23 mouse cellular contexts compared by ENCODE assay signal in the genomic region with DNA sequence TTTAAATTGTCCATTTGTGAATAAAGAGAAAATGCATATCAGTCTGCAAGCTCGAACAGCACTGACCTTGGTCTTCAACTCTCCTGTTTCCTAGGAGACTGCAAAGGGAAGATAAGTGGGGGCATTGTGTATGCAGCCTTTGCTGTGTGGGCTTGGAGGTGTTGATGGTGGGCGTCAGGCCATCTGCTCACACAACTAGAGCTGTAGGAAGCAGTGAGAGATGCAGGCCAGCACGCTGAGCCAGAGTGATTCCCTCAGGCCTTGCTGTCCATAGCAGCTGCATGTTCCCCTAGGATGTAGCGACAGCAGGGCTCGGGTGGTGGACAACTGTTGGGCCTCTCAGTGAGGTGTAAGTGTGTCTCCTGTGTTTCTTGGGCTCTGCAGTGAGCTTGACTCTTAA. TPM values are rescaled to one million over a fixed set of nuclear protein-coding genes. Genes with fewer than 3 reads are reported as not detected.
DNase-seq lines count a peak whose midpoint lies in the region; ATAC-seq lines count a peak whose summit lies in the region.
"Had no signal": no experiment of that assay in that cellular context is flagged by ENCODE, and none has a peak within 500 bp of the region (broad histone marks: within the 10 kb centered on the region; RNA-seq: fewer than 3 reads in every experiment).

No protein-coding gene starts in this region.

- H3K27me3 ChIP-seq in forebrain, embryonic 10.5 days (ENCODE audit: poor library complexity, severe bottlenecking): no peaks in the 10 kb centered on the region
- H3K27me3 ChIP-seq in forebrain, embryonic 13.5 days: 0 out of 2 replicates have a peak, but pooled peaks cover 6% of the 10 kb centered on the region
- H3K27me3 ChIP-seq: lung, embryonic 15.5 days had no signal

- 0 out of 2 replicates have a peak, but pooled peaks cover 3% of the 10 kb centered on the region for H3K4me1 ChIP-seq in forebrain, embryonic 10.5 days
- no peaks in the 10 kb centered on the region for H3K4me1 ChIP-seq in forebrain, embryonic 13.5 days
- H3K4me1 ChIP-seq: heart, embryonic 13.5 days; lung, embryonic 15.5 days had no signal

- ATAC-seq in forebrain, embryonic 13.5 days: no peak; the same call in 1 of the 2 replicates
- ATAC-seq: Patski had no signal

- no peak overlapping the region for H3K27ac ChIP-seq in forebrain, embryonic 10.5 days
- no peak overlapping the region for H3K27ac ChIP-seq in forebrain, embryonic 13.5 days
- H3K27ac ChIP-seq: heart, embryonic 13.5 days; lung, embryonic 15.5 days had no signal

- H3K4me3 ChIP-seq in forebrain, embryonic 10.5 days: no peak overlapping the region
- no peak overlapping the region for H3K4me3 ChIP-seq in forebrain, embryonic 13.5 days
- H3K4me3 ChIP-seq: erythroblast, embryonic 14.5 days; heart, embryonic 13.5 days; lung, embryonic 15.5 days; megakaryocyte, embryonic 14.5 days had no signal

- H3K9ac ChIP-seq in forebrain, embryonic 13.5 days: no peak overlapping the region
- H3K9ac ChIP-seq: heart, embryonic 13.5 days; lung, embryonic 15.5 days had no signal

- 76% methylated on average over 5 of the region's 5 CpGs for WGBS in forebrain, embryonic 10.5 days
- 61% methylated on average over 5 of the region's 5 CpGs for WGBS in forebrain, embryonic 13.5 days

- no peak overlapping the region for H3K4me2 ChIP-seq in forebrain, embryonic 13.5 days
- H3K4me2 ChIP-seq: heart, embryonic 13.5 days; lung, embryonic 15.5 days had no signal

- peak; percentile 19 for DNase-seq in forebrain, embryonic 10.5 days (ENCODE audit: extremely low spot score, low spot score)
- DNase-seq in frontal cortex, postnatal 36 days (ENCODE audit: low spot score in 2 of 2): peak; percentile 74 to 87
- peak; percentile 32 to 89 for DNase-seq in left cerebral cortex, adult 8-10 months (ENCODE audit: low spot score in 2 of 2)
- DNase-seq in right cerebral cortex, postnatal 10 days (ENCODE audit: low spot score in 2 of 2): peak; percentile 79 to 91
- no peak for DNase-seq in kidney, adult 11 months
- no peak for DNase-seq in thymus, postnatal 25 days
- no peak for DNase-seq in gastrocnemius, postnatal 4 days (ENCODE audit: low spot score in 2 of 2)
- DNase-seq: cerebellum, adult 2 months; gastrocnemius, postnatal 25 days; kidney, adult 18-20 months; kidney, postnatal 36 days had no signal

- H3K9me3 ChIP-seq in forebrain, embryonic 10.5 days: no peaks in the 10 kb centered on the region
- no peaks in the 10 kb centered on the region for H3K9me3 ChIP-seq in forebrain, embryonic 13.5 days (replicated peaks)
- H3K9me3 ChIP-seq: heart, embryonic 13.5 days; lung, embryonic 15.5 days had no signal

- no peaks in the 10 kb centered on the region for H3K36me3 ChIP-seq in forebrain, embryonic 10.5 days (replicated peaks)
- no peaks in the 10 kb centered on the region for H3K36me3 ChIP-seq in forebrain, embryonic 13.5 days (ENCODE audit: poor library complexity, severe bottlenecking)
- H3K36me3 ChIP-seq: heart, embryonic 13.5 days; lung, embryonic 15.5 days had no signal

RNA-seq across cellular contexts. Expression of a gene that starts 13.2 kb away (rescaled TPM):
- polyA plus RNA-seq in forebrain, embryonic 10.5 days (2016; fragmentation: Nextera tagmentation; extraction: Ambion mirVana): 142 and 145 TPM in 2 replicates
- 91.6 and 96.0 TPM in 2 replicates for polyA plus RNA-seq in forebrain, embryonic 13.5 days (2015; fragmentation: Nextera tagmentation; extraction: Ambion mirVana)
- total RNA-seq in left cerebral cortex, adult 8-10 months (2022): 10 to 100 TPM; 19.4 to 21.0 (median 20.2) TPM
- 10 to 100 TPM; 32.8 to 34.6 TPM for total RNA-seq in gastrocnemius, postnatal 4 days (2021)

RNA-seq across cellular contexts. Expression of a gene that starts 30.1 kb away (rescaled TPM):
- polyA plus RNA-seq in forebrain, embryonic 10.5 days (2016; fragmentation: Nextera tagmentation; extraction: Ambion mirVana): 0.30 and 0.73 TPM in 2 replicates
- polyA plus RNA-seq in forebrain, embryonic 13.5 days (2015; fragmentation: Nextera tagmentation; extraction: Ambion mirVana): 7.7 and 10.8 TPM in 2 replicates
- 100 to 1,000 TPM; 419 to 526 (median 447) TPM for total RNA-seq in left cerebral cortex, adult 8-10 months (2022)
- total RNA-seq in gastrocnemius, postnatal 4 days (2021): under 1 TPM; 0.29 to 0.36 TPM
- total RNA-seq: liver, adult 2 months; monocyte, adult 5-6 weeks; neutrophil, adult 5-6 weeks had no signal
- polyA plus RNA-seq: erythroblast, embryonic 14.5 days; liver, adult 2 months; Patski; spleen, adult 2 months had no signal

RNA-seq across cellular contexts. Expression of a gene that starts 36.9 kb away (rescaled TPM):
- polyA plus RNA-seq in forebrain, embryonic 10.5 days (2016; fragmentation: Nextera tagmentation; extraction: Ambion mirVana): 0.10 TPM in 1 of 2 replicates, not detected in the other
- not detected in 2 replicates for polyA plus RNA-seq in forebrain, embryonic 13.5 days (2015; fragmentation: Nextera tagmentation; extraction: Ambion mirVana)
- total RNA-seq in left cerebral cortex, adult 8-10 months (2022): under 1 TPM in 3 of 4 experiments, not detected in 1; 0.22 to 0.46 (median 0.27) TPM
- under 1 TPM in 1 of 2 experiments, not detected in 1; 0.15 TPM for total RNA-seq in gastrocnemius, postnatal 4 days (2021)
- total RNA-seq: adrenal gland, adult 18-20 months; gastrocnemius, postnatal 25 days; liver, adult 2 months; monocyte, adult 5-6 weeks; neutrophil, adult 5-6 weeks had no signal
- polyA plus RNA-seq: erythroblast, embryonic 14.5 days; liver, adult 2 months; lung, embryonic 15.5 days; Patski had no signal

RNA-seq across cellular contexts. Expression of a gene that starts 48.0 kb away (rescaled TPM):
- polyA plus RNA-seq in forebrain, embryonic 10.5 days (2016; fragmentation: Nextera tagmentation; extraction: Ambion mirVana): 0.12 and 0.15 TPM in 2 replicates
- 0.19 and 0.25 TPM in 2 replicates for polyA plus RNA-seq in forebrain, embryonic 13.5 days (2015; fragmentation: Nextera tagmentation; extraction: Ambion mirVana)
- total RNA-seq in left cerebral cortex, adult 8-10 months (2022): under 1 TPM in 3 of 4 experiments, not detected in 1; 0.16 to 0.19 (median 0.19) TPM
- not detected for total RNA-seq in gastrocnemius, postnatal 4 days (2021)
- total RNA-seq: gastrocnemius, postnatal 25 days; liver, adult 2 months; monocyte, adult 5-6 weeks; neutrophil, adult 5-6 weeks had no signal
- polyA plus RNA-seq: erythroblast, embryonic 14.5 days; hindbrain, embryonic 11.5 days had no signal

RNA-seq across cellular contexts. Expression of a gene that starts 48.3 kb away (rescaled TPM):
- polyA plus RNA-seq in forebrain, embryonic 10.5 days (2016; fragmentation: Nextera tagmentation; extraction: Ambion mirVana): not detected in 2 replicates
- polyA plus RNA-seq in forebrain, embryonic 13.5 days (2015; fragmentation: Nextera tagmentation; extraction: Ambion mirVana): 0.24 TPM in 1 of 2 replicates, not detected in the other
- total RNA-seq in left cerebral cortex, adult 8-10 months (2022): 10 to 100 TPM; 10.1 to 14.5 (median 12.5) TPM
- total RNA-seq in gastrocnemius, postnatal 4 days (2021): 1 to 10 TPM; 3.3 to 9.3 TPM
- total RNA-seq: liver, adult 2 months; monocyte, adult 5-6 weeks; neutrophil, adult 5-6 weeks had no signal
- polyA plus RNA-seq: erythroblast, embryonic 14.5 days; hindbrain, embryonic 11.5 days; liver, adult 2 months; lung, embryonic 15.5 days; Patski; spleen, adult 2 months had no signal

Comparison
In these comparisons a context has a peak if more than half of its experiments do, and no peak if none do; other contexts are left out.
1. DNase-seq: peak in forebrain, embryonic 10.5 days (single experiment), frontal cortex, postnatal 36 days (2 of 2), left cerebral cortex, adult 8-10 months (2 of 2) and right cerebral cortex, postnatal 10 days (2 of 2); none in kidney, adult 11 months (single experiment), thymus, postnatal 25 days (single experiment) and gastrocnemius, postnatal 4 days (0 of 2).
2. RNA of a gene that starts 30.1 kb away (total RNA-seq): 419 to 526 TPM in left cerebral cortex, adult 8-10 months; 0.29 to 0.36 TPM in gastrocnemius, postnatal 4 days; every median in the first group is over 100 times any median in the second.